In genomic region chr8:111299821-111300568, GRCm38 (mm10) we compare ENCODE assay signal across 8 mouse cellular contexts. TPM values are rescaled to one million over a fixed set of nuclear protein-coding genes. Genes with fewer than 3 reads are reported as not detected.
DNase-seq lines count a peak whose midpoint lies in the region; ATAC-seq and TF ChIP-seq lines count a peak whose summit lies in the region.

Gene Rfwd3, minus strand, starts transcription at chr8:111300222.

- ATAC-seq in G1E (ENCODE audit: extremely low read depth, insufficient number of reproducible peaks, low FRiP score, poor library complexity, severe bottlenecking) = peak; percentile 100
- peak; percentile 99 for ATAC-seq in forebrain, embryonic 16.5 days
- ATAC-seq in lung, embryonic 14.5 days (ENCODE audit: insufficient read depth) = peak; percentile 99

- peak; percentile 97 for DNase-seq in G1E (ENCODE audit: low spot score)
- DNase-seq in cerebellum, adult 18-20 months = peak; percentile 95 to 97
- DNase-seq in heart, postnatal 36 days = peak; percentile 93 to 94
- DNase-seq in layer of hippocampus, adult 2 months (ENCODE audit: low spot score in 2 of 2) = peak; percentile 93 to 97
- peak; percentile 98 for DNase-seq in lung, embryonic 14.5 days
- DNase-seq in thymus, adult 2 months = peak; percentile 93

- peak within 1 kb of the TSS; percentile 91 for H3K4me3 ChIP-seq in G1E (ENCODE audit: low read depth, low read length)
- H3K4me3 ChIP-seq in forebrain, embryonic 16.5 days (replicated peaks; ENCODE audit: low read length) = peak within 1 kb of the TSS; percentile 89
- peak within 1 kb of the TSS; percentile 100 for H3K4me3 ChIP-seq in layer of hippocampus, adult 2 months
- H3K4me3 ChIP-seq in lung, embryonic 14.5 days (ENCODE audit: low read depth, low read length) = peak within 1 kb of the TSS; percentile 94
- H3K4me3 ChIP-seq in olfactory bulb, adult 2 months (ENCODE audit: insufficient read depth, low read depth, low read length) = peak within 1 kb of the TSS; percentile 98
- peak within 1 kb of the TSS; percentile 90 for H3K4me3 ChIP-seq in thymus, adult 2 months (ENCODE audit: control insufficient read depth, insufficient read depth, low read length)

- no peaks in the 10 kb centered on the region for H3K9me3 ChIP-seq in G1E (replicated peaks)
- no peaks in the 10 kb centered on the region for H3K9me3 ChIP-seq in forebrain, embryonic 16.5 days (ENCODE audit: control insufficient read depth, low read length)
- H3K9me3 ChIP-seq in lung, embryonic 14.5 days (ENCODE audit: low read depth, low read length) = no peaks in the 10 kb centered on the region

- intact Hi-C loops in heart, postnatal 36 days (cut with DNase I) = loop anchor here (5.0 kb wide), 1 partner anchor 38 kb away; no protein-coding TSS in a partner anchor

- peak within 1 kb of the TSS; percentile 62 for H3K4me2 ChIP-seq in forebrain, embryonic 16.5 days (ENCODE audit: low read length)
- peak within 1 kb of the TSS; percentile 72 for H3K4me2 ChIP-seq in lung, embryonic 14.5 days

- TF ChIP-seq POLR2A in olfactory bulb, adult 2 months (IDR thresholded peaks at IDR 0.05; ENCODE audit: insufficient read depth, low read depth, low read length) = peak; percentile 69
- TF ChIP-seq POLR2A in thymus, adult 2 months (IDR thresholded peaks at IDR 0.05; ENCODE audit: control insufficient read depth, extremely low read depth, insufficient read depth, low read length, poor library complexity) = peak; percentile 67

- under 1% methylated on average over 64 of the region's 67 CpGs for WGBS in forebrain, embryonic 16.5 days
- WGBS in lung, embryonic 14.5 days = 0% methylated on average over 66 of the region's 67 CpGs
- WGBS in olfactory bulb, adult 2 months = under 1% methylated on average over 67 of the region's 67 CpGs
- WGBS in thymus, adult 2 months = under 1% methylated on average over 67 of the region's 67 CpGs

- H3K27ac ChIP-seq in forebrain, embryonic 16.5 days (ENCODE audit: low read length) = peak within 1 kb of the TSS; percentile 66
- H3K27ac ChIP-seq in layer of hippocampus, adult 2 months = peak within 1 kb of the TSS; percentile 95
- H3K27ac ChIP-seq in lung, embryonic 14.5 days (ENCODE audit: low read depth) = peak within 1 kb of the TSS; percentile 94
- H3K27ac ChIP-seq in olfactory bulb, adult 2 months (ENCODE audit: insufficient read depth, low read depth, low read length) = peak within 1 kb of the TSS; percentile 6; the same call in 1 of the 2 replicates
- H3K27ac ChIP-seq in thymus, adult 2 months (ENCODE audit: control insufficient read depth, insufficient read depth, low read length) = peak within 1 kb of the TSS; percentile 1; the same call in 1 of the 2 replicates

- peaks cover 24% of the 10 kb centered on the region for H3K36me3 ChIP-seq in G1E (replicated peaks)
- peaks cover 5% of the 10 kb centered on the region; the same call in 1 of the 2 replicates for H3K36me3 ChIP-seq in forebrain, embryonic 16.5 days (ENCODE audit: control insufficient read depth, insufficient read depth)
- H3K36me3 ChIP-seq in lung, embryonic 14.5 days (ENCODE audit: insufficient read depth) = peaks cover 20% of the 10 kb centered on the region
- H3K36me3 ChIP-seq in thymus, adult 2 months (ENCODE audit: control insufficient read depth, insufficient read depth, low read length) = peaks cover 12% of the 10 kb centered on the region

- peaks cover 21% of the 10 kb centered on the region for H3K4me1 ChIP-seq in G1E (ENCODE audit: insufficient read depth, low read depth, low read length)
- H3K4me1 ChIP-seq in forebrain, embryonic 16.5 days (replicated peaks; ENCODE audit: control insufficient read depth, insufficient read depth, low read length) = peaks cover 11% of the 10 kb centered on the region
- peaks cover 6% of the 10 kb centered on the region; the same call in 1 of the 2 replicates for H3K4me1 ChIP-seq in lung, embryonic 14.5 days (ENCODE audit: insufficient read depth)
- H3K4me1 ChIP-seq in olfactory bulb, adult 2 months (ENCODE audit: control insufficient read depth, insufficient read depth, low read length) = no peaks in the 10 kb centered on the region
- H3K4me1 ChIP-seq in thymus, adult 2 months (replicated peaks; ENCODE audit: control insufficient read depth, insufficient read depth, low read length) = 0 out of 2 replicates have a peak, but pooled peaks cover 2% of the 10 kb centered on the region

- no peaks in the 10 kb centered on the region for H3K27me3 ChIP-seq in G1E (ENCODE audit: insufficient read depth, low read length)
- no peaks in the 10 kb centered on the region for H3K27me3 ChIP-seq in forebrain, embryonic 16.5 days (replicated peaks; ENCODE audit: control insufficient read depth, insufficient read depth, low read length)
- no peaks in the 10 kb centered on the region for H3K27me3 ChIP-seq in lung, embryonic 14.5 days (ENCODE audit: insufficient read depth, low read length)
- H3K27me3 ChIP-seq in thymus, adult 2 months (ENCODE audit: control insufficient read depth, insufficient read depth, low read length) = no peaks in the 10 kb centered on the region

- peak within 1 kb of the TSS; percentile 90 for H3K9ac ChIP-seq in forebrain, embryonic 16.5 days (replicated peaks; ENCODE audit: low read depth, low read length)
- peak within 1 kb of the TSS; percentile 96 for H3K9ac ChIP-seq in lung, embryonic 14.5 days

- no peak for TF ChIP-seq CTCF in G1E (IDR thresholded peaks at IDR 0.05; ENCODE audit: low read depth, low read length)
- TF ChIP-seq CTCF in layer of hippocampus, adult 2 months (conservative IDR thresholded peaks at IDR 0.05) = peak; percentile 34
- 0 out of 2 replicates have a peak, but pooled peaks have one; percentile 32 for TF ChIP-seq CTCF in lung, embryonic 14.5 days (IDR thresholded peaks at IDR 0.05; ENCODE audit: low read depth)
- TF ChIP-seq CTCF in olfactory bulb, adult 2 months (IDR thresholded peaks at IDR 0.05; ENCODE audit: insufficient read depth, low read depth, low read length) = 0 out of 2 replicates have a peak, but pooled peaks have one; percentile 17
- 0 out of 2 replicates have a peak, but pooled peaks have one; percentile 50 for TF ChIP-seq CTCF in thymus, adult 2 months (IDR thresholded peaks at IDR 0.05; ENCODE audit: borderline replicate concordance, control insufficient read depth, extremely low read depth, insufficient read depth, low read length, poor library complexity)

RNA-seq across cellular contexts. Expression of gene Rfwd3, which starts in this region (rescaled TPM):
- total RNA-seq in G1E (2014; fragmentation: Nextera tagmentation) (58.1 and 72.0 TPM in 2 replicates), G1E (2017) (79.2 and 83.2 TPM in 2 replicates)
- polyA plus RNA-seq in G1E (2012) = 4.0 and 4.9 TPM in 2 replicates
- polyA plus RNA-seq in forebrain, embryonic 16.5 days (2015; fragmentation: Nextera tagmentation; extraction: Ambion mirVana) = 33.5 and 36.7 TPM in 2 replicates
- total RNA-seq in heart, postnatal 36 days (2021) = 10 to 100 TPM; 16.7 to 21.3 TPM
- 10 to 100 TPM; 20.3 to 21.5 TPM for total RNA-seq in layer of hippocampus, adult 2 months (2021)
- 76.7 and 82.6 TPM in 2 replicates for polyA plus RNA-seq in lung, embryonic 14.5 days (2014; fragmentation: Nextera tagmentation; extraction: Ambion mirVana)
- polyA plus RNA-seq in olfactory bulb, adult 2 months (2012; ENCODE audit: insufficient read depth, insufficient read length, low replicate concordance, missing spikeins) = not detected in 2 replicates
- 30.9 and 37.7 TPM in 2 replicates for polyA plus RNA-seq in thymus, adult 2 months (2012; rRNA removed)

Comparison
In these comparisons a context has a peak if more than half of its experiments do, and no peak if none do; other contexts are left out.
1. Peak in every context shown above with its lines: DNase-seq, ATAC-seq, H3K4me3 ChIP-seq and H3K27ac ChIP-seq.
2. H3K27ac ChIP-seq: peak in every context shown above with its lines; median percentile 95 in layer of hippocampus, adult 2 months; 94 in lung, embryonic 14.5 days; 66 in forebrain, embryonic 16.5 days; 6 in olfactory bulb, adult 2 months; 1 in thymus, adult 2 months.